Mouse (Mus musculus) heart, postnatal 0 days (tissue): ENCODE measurements around the gene Sult4a1.

Experiments
- CTCF ChIP-seq: IDR thresholded peaks from 2 replicates; pipeline ENCODE4 v1.5.1; 2016; ENCODE audit warnings: antibody characterized with exemption, control low read depth, low read depth
- EP300 ChIP-seq: IDR thresholded peaks from 2 replicates; pipeline ENCODE4 v1.6.1; 2016; ENCODE audit warnings: antibody characterized with exemption, low read depth

DNA sequence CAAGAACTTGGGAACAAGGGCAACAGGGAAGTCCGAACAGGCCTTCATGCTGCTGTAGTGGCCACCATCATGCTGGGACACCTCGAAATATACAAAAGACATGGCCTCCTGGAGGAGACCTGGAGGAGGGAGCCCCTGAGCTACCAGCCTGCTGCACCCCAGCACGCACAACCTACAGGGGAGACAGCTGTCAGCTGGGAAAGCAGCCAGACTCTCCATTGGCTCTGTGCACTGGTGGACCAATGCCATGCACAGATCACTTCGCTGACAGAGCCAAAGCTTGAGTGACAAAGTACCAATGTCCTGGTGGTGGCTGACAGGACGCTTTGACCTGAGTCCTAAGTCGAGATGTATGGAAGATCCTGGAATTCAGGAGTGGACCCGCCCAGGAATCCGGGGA lies 9.5 kb downstream of the Sult4a1 start:
- TF ChIP-seq CTCF (no peak), EP300 (no peak)
